Mouse (Mus musculus): Measurements from ENCODE around the gene Vmp1. TPM values are rescaled to one million over a fixed set of nuclear protein-coding genes. Genes with fewer than 3 reads are reported as not detected.

Gene Vmp1
- polyA plus RNA-seq, 1 experiment from 2014 or later: 89.4 TPM

DNA sequence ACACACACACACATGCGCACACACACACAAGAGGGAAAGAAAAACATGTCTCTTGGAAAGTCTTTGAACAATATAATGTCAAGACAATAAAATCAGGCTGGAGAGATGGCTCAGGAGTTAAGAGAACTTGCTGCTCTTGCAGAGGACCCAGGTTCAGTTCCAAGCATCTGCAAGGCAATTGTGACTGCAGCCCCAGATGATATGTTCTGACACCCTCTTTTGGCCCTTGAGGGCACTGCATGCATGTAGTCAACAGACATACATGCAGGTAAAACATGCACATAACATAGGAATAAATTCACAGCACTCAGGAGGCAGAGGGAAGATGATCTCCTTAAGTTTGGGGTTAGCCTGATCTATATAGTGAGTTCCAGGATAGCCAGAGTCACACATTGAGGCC lies 136.2 kb downstream of the Vmp1 start:
- Histone ChIP-seq H3K9me3 (ENCODE audit: control insufficient read depth, low read length) (no peaks in the 10 kb centered on the region), H3K4me3 (ENCODE audit: low read depth, low read length) (no peak overlapping the region), H3K27me3 (ENCODE audit: control insufficient read depth, insufficient read depth, low read length) (no peaks in the 10 kb centered on the region), H3K36me3 (ENCODE audit: control insufficient read depth, insufficient read depth, low read length) (no peaks in the 10 kb centered on the region), H3K4me1 (replicated peaks; ENCODE audit: control insufficient read depth, insufficient read depth, low read length) (0 out of 2 replicates have a peak, but pooled peaks cover 6% of the 10 kb centered on the region), H3K4me2 (ENCODE audit: low read depth, low read length, severe bottlenecking) (no peak overlapping the region), H3K9ac (ENCODE audit: low read length) (no peak overlapping the region), H3K27ac (ENCODE audit: low read depth, low read length) (no peak overlapping the region)
- WGBS: 100% methylated on average over 1 of the region's 1 CpGs
- ATAC-seq (replicated peaks; ENCODE audit: low FRiP score) (no peak), DNase-seq (ENCODE audit: low spot score) (no peak)

GRCm38 (mm10) chr11:86545556-86545955 lies 138.1 kb downstream of the Vmp1 start:
- WGBS: 83% methylated on average over 8 of the region's 8 CpGs
- no peaks in the 10 kb centered on the region for H3K36me3 ChIP-seq (ENCODE audit: control insufficient read depth, insufficient read depth, low read length)
- peak overlapping the region; percentile 58 for H3K4me2 ChIP-seq (ENCODE audit: low read depth, low read length, severe bottlenecking)
- H3K4me1 ChIP-seq (replicated peaks; ENCODE audit: control insufficient read depth, insufficient read depth, low read length): 0 out of 2 replicates have a peak, but pooled peaks cover 6% of the 10 kb centered on the region
- H3K9ac ChIP-seq (ENCODE audit: low read length): peak overlapping the region; percentile 48; the same call in 1 of the 2 replicates
- DNase-seq (ENCODE audit: low spot score) (no peak), ATAC-seq (replicated peaks; ENCODE audit: low FRiP score) (no peak)
- H3K27ac ChIP-seq (ENCODE audit: low read depth, low read length): no peak overlapping the region
- no peaks in the 10 kb centered on the region for H3K9me3 ChIP-seq (ENCODE audit: control insufficient read depth, low read length)
- peak overlapping the region; percentile 98 for H3K4me3 ChIP-seq (ENCODE audit: low read depth, low read length)
- no peaks in the 10 kb centered on the region for H3K27me3 ChIP-seq (ENCODE audit: control insufficient read depth, insufficient read depth, low read length)

DNA sequence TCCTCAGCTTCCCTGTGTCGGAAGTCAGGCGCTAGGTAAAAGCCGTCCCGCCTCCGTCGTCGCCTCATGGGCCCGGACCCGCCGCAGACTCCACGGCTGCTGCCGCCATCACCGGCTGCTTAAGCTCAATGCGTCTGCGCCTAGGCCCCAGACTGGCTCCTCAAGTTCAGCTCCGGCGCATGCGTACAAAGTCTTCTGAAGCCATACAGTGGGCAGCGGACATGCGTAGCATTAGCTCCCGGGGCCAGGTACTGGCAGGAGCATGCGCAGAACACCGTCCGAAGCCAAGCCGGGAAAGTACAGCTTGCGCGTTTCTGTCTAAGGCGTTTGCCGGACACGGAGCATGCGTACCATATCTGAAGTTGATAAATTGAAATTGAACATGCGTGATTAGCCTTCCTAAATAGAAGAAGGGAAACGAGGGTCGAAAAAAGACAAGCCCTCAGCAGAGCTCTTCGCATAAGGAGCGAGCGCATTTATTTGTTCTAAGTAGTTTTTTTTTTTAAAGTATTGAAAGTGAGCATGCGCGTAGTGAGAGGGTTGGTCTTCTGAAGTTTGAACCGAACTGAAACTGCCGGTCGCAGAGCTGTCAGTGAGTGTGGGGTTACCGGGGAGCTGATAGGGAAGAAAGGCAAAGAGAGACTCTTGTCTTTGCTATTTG lies 138.9 kb downstream of the Vmp1 start, which contains the start of the genes Rps6kb1 and Tubd1:
Gene Rps6kb1 (minus strand): TSS at position 167 of the 661 bp plus-strand sequence.
Gene Tubd1 (plus strand): TSS at position 353 of the 661 bp plus-strand sequence.
- Histone ChIP-seq H3K27me3 (ENCODE audit: control insufficient read depth, insufficient read depth, low read length) (no peaks in the 10 kb centered on the region), H3K9ac (ENCODE audit: low read length) (peak within 1 kb of the TSS; percentile 86), H3K4me1 (replicated peaks; ENCODE audit: control insufficient read depth, insufficient read depth, low read length) (0 out of 2 replicates have a peak, but pooled peaks cover 6% of the 10 kb centered on the region), H3K36me3 (ENCODE audit: control insufficient read depth, insufficient read depth, low read length) (no peaks in the 10 kb centered on the region), H3K9me3 (ENCODE audit: control insufficient read depth, low read length) (no peaks in the 10 kb centered on the region), H3K4me3 (ENCODE audit: low read depth, low read length) (peak within 1 kb of the TSS; percentile 98), H3K27ac (ENCODE audit: low read depth, low read length) (peak within 1 kb of the TSS; percentile 48; the same call in 1 of the 2 replicates), H3K4me2 (ENCODE audit: low read depth, low read length, severe bottlenecking) (peak within 1 kb of the TSS; percentile 76)
- DNase-seq (ENCODE audit: low spot score): peak; percentile 99
- peak; percentile 96 for ATAC-seq (replicated peaks; ENCODE audit: low FRiP score)
- WGBS: under 1% methylated on average over 43 of the region's 43 CpGs

- Histone ChIP-seq H3K27me3 (ENCODE audit: control insufficient read depth, insufficient read depth, low read length) (no peaks in the 10 kb centered on the region), H3K9ac (ENCODE audit: low read length) (peak overlapping the region; percentile 86), H3K27ac (ENCODE audit: low read depth, low read length) (peak overlapping the region; percentile 48; the same call in 1 of the 2 replicates), H3K4me3 (ENCODE audit: low read depth, low read length) (peak overlapping the region; percentile 98), H3K4me1 (replicated peaks; ENCODE audit: control insufficient read depth, insufficient read depth, low read length) (0 out of 2 replicates have a peak, but pooled peaks cover 6% of the 10 kb centered on the region), H3K9me3 (ENCODE audit: control insufficient read depth, low read length) (no peaks in the 10 kb centered on the region), H3K4me2 (ENCODE audit: low read depth, low read length, severe bottlenecking) (peak overlapping the region; percentile 76), H3K36me3 (ENCODE audit: control insufficient read depth, insufficient read depth, low read length) (no peaks in the 10 kb centered on the region)
- no peak for DNase-seq (ENCODE audit: low spot score)
- peak; percentile 49 for ATAC-seq (replicated peaks; ENCODE audit: low FRiP score)
- WGBS: under 1% methylated on average over 30 of the region's 50 CpGs
Measured at GRCm38 (mm10) chr11:86543960-86544638, 139.5 kb downstream of the Vmp1 start.

GRCm38 (mm10) chr11:86542851-86543250 lies 140.8 kb downstream of the Vmp1 start:
- H3K4me3 ChIP-seq (ENCODE audit: low read depth, low read length): no peak overlapping the region
- ATAC-seq (replicated peaks; ENCODE audit: low FRiP score): no peak
- H3K27me3 ChIP-seq (ENCODE audit: control insufficient read depth, insufficient read depth, low read length): no peaks in the 10 kb centered on the region
- no peak for DNase-seq (ENCODE audit: low spot score)
- no peaks in the 10 kb centered on the region for H3K9me3 ChIP-seq (ENCODE audit: control insufficient read depth, low read length)
- no peaks in the 10 kb centered on the region for H3K36me3 ChIP-seq (ENCODE audit: control insufficient read depth, insufficient read depth, low read length)
- WGBS: 90% methylated on average over 1 of the region's 1 CpGs
- H3K27ac ChIP-seq (ENCODE audit: low read depth, low read length): no peak overlapping the region
- no peak overlapping the region for H3K4me2 ChIP-seq (ENCODE audit: low read depth, low read length, severe bottlenecking)
- 0 out of 2 replicates have a peak, but pooled peaks cover 6% of the 10 kb centered on the region for H3K4me1 ChIP-seq (replicated peaks; ENCODE audit: control insufficient read depth, insufficient read depth, low read length)
- no peak overlapping the region for H3K9ac ChIP-seq (ENCODE audit: low read length)

- Histone ChIP-seq H3K27ac (ENCODE audit: low read depth, low read length) (no peak overlapping the region), H3K27me3 (ENCODE audit: control insufficient read depth, insufficient read depth, low read length) (no peaks in the 10 kb centered on the region), H3K9me3 (ENCODE audit: control insufficient read depth, low read length) (no peaks in the 10 kb centered on the region), H3K4me1 (replicated peaks; ENCODE audit: control insufficient read depth, insufficient read depth, low read length) (0 out of 2 replicates have a peak, but pooled peaks cover 4% of the 10 kb centered on the region), H3K9ac (ENCODE audit: low read length) (no peak overlapping the region), H3K4me2 (ENCODE audit: low read depth, low read length, severe bottlenecking) (no peak overlapping the region), H3K36me3 (ENCODE audit: control insufficient read depth, insufficient read depth, low read length) (no peaks in the 10 kb centered on the region), H3K4me3 (ENCODE audit: low read depth, low read length) (no peak overlapping the region)
- ATAC-seq (replicated peaks; ENCODE audit: low FRiP score) (no peak), DNase-seq (ENCODE audit: low spot score) (no peak)
- 96% methylated on average over 2 of the region's 2 CpGs for WGBS
Measured at GRCm38 (mm10) chr11:86540476-86540845, 143.2 kb downstream of the Vmp1 start.

DNA sequence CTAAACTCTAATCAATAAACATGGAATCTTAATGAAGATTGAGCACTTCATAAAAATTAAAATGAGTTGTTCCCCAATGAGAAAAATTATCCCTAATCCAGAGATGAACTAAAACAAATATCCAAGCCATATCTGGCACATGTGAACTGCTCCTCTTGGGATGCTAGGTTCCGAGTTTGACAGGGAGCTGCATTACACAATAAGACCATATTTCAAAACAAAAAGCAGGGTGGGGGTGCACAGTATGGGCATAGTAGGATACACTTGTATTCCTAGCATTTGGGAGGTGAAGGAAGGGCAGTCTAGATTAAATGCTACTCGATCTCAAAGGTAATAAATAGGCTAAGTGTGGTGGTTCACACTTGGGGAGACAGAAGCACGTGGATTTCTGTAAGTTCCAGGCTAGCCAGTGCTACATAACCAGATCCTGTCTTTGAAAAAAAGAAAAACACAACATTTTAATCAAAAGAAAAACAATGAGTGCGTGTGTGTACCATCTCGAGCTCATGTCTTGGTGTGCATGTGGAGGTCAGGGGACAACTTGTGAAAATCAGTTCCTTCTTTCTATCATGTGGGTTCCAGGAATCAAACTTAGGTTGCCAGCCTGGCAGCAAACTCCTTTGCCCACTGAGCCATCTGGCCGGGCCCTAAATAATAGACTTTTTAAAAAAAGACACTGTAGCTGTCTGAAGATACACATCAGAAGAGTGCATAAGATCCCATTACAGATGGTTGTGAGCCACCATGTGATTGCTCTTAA lies 143.7 kb downstream of the Vmp1 start:
- H3K9ac ChIP-seq (ENCODE audit: low read length): no peak overlapping the region
- no peak overlapping the region for H3K27ac ChIP-seq (ENCODE audit: low read depth, low read length)
- H3K36me3 ChIP-seq (ENCODE audit: control insufficient read depth, insufficient read depth, low read length): no peaks in the 10 kb centered on the region
- H3K27me3 ChIP-seq (ENCODE audit: control insufficient read depth, insufficient read depth, low read length): no peaks in the 10 kb centered on the region
- H3K9me3 ChIP-seq (ENCODE audit: control insufficient read depth, low read length): no peaks in the 10 kb centered on the region
- no peak overlapping the region for H3K4me3 ChIP-seq (ENCODE audit: low read depth, low read length)
- H3K4me1 ChIP-seq (replicated peaks; ENCODE audit: control insufficient read depth, insufficient read depth, low read length): 0 out of 2 replicates have a peak, but pooled peaks cover 4% of the 10 kb centered on the region
- WGBS: 93% methylated on average over 6 of the region's 6 CpGs
- H3K4me2 ChIP-seq (ENCODE audit: low read depth, low read length, severe bottlenecking): no peak overlapping the region
- ATAC-seq (replicated peaks; ENCODE audit: low FRiP score): no peak
- no peak for DNase-seq (ENCODE audit: low spot score)

- Histone ChIP-seq H3K27ac (ENCODE audit: low read depth, low read length) (no peak overlapping the region), H3K9ac (ENCODE audit: low read length) (no peak overlapping the region), H3K9me3 (ENCODE audit: control insufficient read depth, low read length) (no peaks in the 10 kb centered on the region), H3K4me2 (ENCODE audit: low read depth, low read length, severe bottlenecking) (no peak overlapping the region), H3K27me3 (ENCODE audit: control insufficient read depth, insufficient read depth, low read length) (no peaks in the 10 kb centered on the region), H3K4me1 (replicated peaks; ENCODE audit: control insufficient read depth, insufficient read depth, low read length) (0 out of 2 replicates have a peak, but pooled peaks cover 4% of the 10 kb centered on the region), H3K4me3 (ENCODE audit: low read depth, low read length) (no peak overlapping the region), H3K36me3 (ENCODE audit: control insufficient read depth, insufficient read depth, low read length) (no peaks in the 10 kb centered on the region)
- 97% methylated on average over 4 of the region's 4 CpGs for WGBS
- no peak for ATAC-seq (replicated peaks; ENCODE audit: low FRiP score)
- DNase-seq (ENCODE audit: low spot score): no peak
Measured at GRCm38 (mm10) chr11:86538786-86539185, 144.8 kb downstream of the Vmp1 start.

Measured in forebrain, embryonic 11.5 days (tissue).